8 mouse cellular contexts compared by ENCODE assay signal in the genomic region with DNA sequence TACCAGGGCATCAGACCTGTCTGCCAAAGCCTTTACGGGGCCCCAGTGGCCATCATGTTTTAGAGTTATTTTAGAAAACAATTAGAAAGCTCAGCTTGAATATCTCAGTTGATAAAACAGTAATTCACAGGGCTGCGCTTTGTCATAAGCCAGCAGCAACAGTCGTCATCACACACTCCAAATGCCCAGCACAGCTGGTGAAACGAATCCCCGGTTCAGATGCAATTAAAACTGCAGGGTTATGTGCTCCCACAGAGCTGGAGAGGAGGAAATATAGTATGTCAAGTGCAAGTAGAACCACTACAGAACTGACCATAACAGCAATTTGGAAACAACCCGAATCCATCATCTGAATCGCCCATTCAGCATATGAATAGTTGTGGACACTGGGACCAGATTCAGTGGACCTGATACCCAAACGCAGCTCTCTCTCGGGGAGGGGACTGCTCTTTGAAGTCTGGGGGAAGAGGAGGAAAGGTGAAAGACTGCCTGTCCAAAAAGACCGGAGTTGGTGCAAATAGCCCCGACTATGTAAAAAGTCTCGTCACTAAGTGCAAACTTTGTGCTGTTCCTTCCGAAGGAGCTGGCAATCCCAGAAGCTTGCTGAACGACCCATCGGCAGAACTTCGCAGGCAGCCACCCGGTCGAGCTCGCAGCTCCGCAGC. TPM values are rescaled to one million over a fixed set of nuclear protein-coding genes. Genes with fewer than 3 reads are reported as not detected.
A peak's percentile ranks its signal among the peaks of the same experiment; 100 is the strongest.
DNase-seq lines count a peak whose midpoint lies in the region; ATAC-seq and TF ChIP-seq lines count a peak whose summit lies in the region.

No protein-coding gene starts in this region.

- intact Hi-C loops in gastrocnemius, postnatal 36 days (cut with DNase I): loop anchor here (1.0 kb wide), 1 partner anchor 27 kb away; no protein-coding TSS in a partner anchor

- H3K4me3 ChIP-seq in bone marrow, adult 2 months (replicated peaks; ENCODE audit: control insufficient read depth, low read depth, low read length): peak overlapping the region; percentile 88
- peak overlapping the region; percentile 77 for H3K4me3 ChIP-seq in forebrain, postnatal 0 days (ENCODE audit: low read depth, low read length)
- H3K4me3 ChIP-seq in lung, postnatal 0 days (ENCODE audit: low read depth, low read length): peak overlapping the region; percentile 74

- no peak for TF ChIP-seq CTCF in bone marrow, adult 2 months (IDR thresholded peaks at IDR 0.05; ENCODE audit: control insufficient read depth, insufficient read depth, low read length)
- no peak for TF ChIP-seq CTCF in forebrain, postnatal 0 days (IDR thresholded peaks at IDR 0.05; ENCODE audit: low read depth)
- TF ChIP-seq CTCF in lung, postnatal 0 days (IDR thresholded peaks at IDR 0.05): no peak

- WGBS in bone marrow, adult 2 months: 3% methylated on average over 20 of the region's 20 CpGs
- 7% methylated on average over 20 of the region's 20 CpGs for WGBS in forebrain, postnatal 0 days
- WGBS in lung, postnatal 0 days: 4% methylated on average over 20 of the region's 20 CpGs

- TF ChIP-seq EP300 in lung, postnatal 0 days (IDR thresholded peaks at IDR 0.05): no peak

- H3K27me3 ChIP-seq in forebrain, postnatal 0 days (ENCODE audit: insufficient read depth, low read length): no peaks in the 10 kb centered on the region
- H3K27me3 ChIP-seq in lung, postnatal 0 days (replicated peaks; ENCODE audit: insufficient read depth, low read length): no peaks in the 10 kb centered on the region

- peak overlapping the region; percentile 88 for H3K4me2 ChIP-seq in forebrain, postnatal 0 days (ENCODE audit: low read depth)
- peak overlapping the region; percentile 94 for H3K4me2 ChIP-seq in lung, postnatal 0 days (replicated peaks; ENCODE audit: low read depth, low read length)

- ATAC-seq in forebrain, postnatal 0 days: no peak
- no peak for ATAC-seq in lung, postnatal 0 days
- ATAC-seq in megakaryocyte progenitor cell, adult 5-6 weeks (replicated peaks; ENCODE audit: poor library complexity): no peak
- no peak for ATAC-seq in cerebellum, adult (ENCODE audit: insufficient number of reproducible peaks, low FRiP score, low TSS enrichment)

- no peaks in the 10 kb centered on the region for H3K36me3 ChIP-seq in forebrain, postnatal 0 days (ENCODE audit: insufficient read depth)
- H3K36me3 ChIP-seq in lung, postnatal 0 days (ENCODE audit: insufficient read depth, low read length): no peaks in the 10 kb centered on the region

- peak overlapping the region; percentile 98 for H3K27ac ChIP-seq in bone marrow, adult 2 months (ENCODE audit: control insufficient read depth, insufficient read depth, low read depth, low read length, poor library complexity)
- peak overlapping the region; percentile 83 for H3K27ac ChIP-seq in forebrain, postnatal 0 days (ENCODE audit: low read depth, low read length)
- H3K27ac ChIP-seq in lung, postnatal 0 days (ENCODE audit: low read length): peak overlapping the region; percentile 93

- H3K9me3 ChIP-seq in forebrain, postnatal 0 days (ENCODE audit: low read length): no peaks in the 10 kb centered on the region
- H3K9me3 ChIP-seq in lung, postnatal 0 days (ENCODE audit: low read length): no peaks in the 10 kb centered on the region

- no peak for TF ChIP-seq POLR2A in bone marrow, adult 2 months (IDR thresholded peaks at IDR 0.05; ENCODE audit: borderline replicate concordance, control insufficient read depth, low read depth, low read length)

- peak overlapping the region; percentile 71 for H3K9ac ChIP-seq in forebrain, postnatal 0 days
- H3K9ac ChIP-seq in lung, postnatal 0 days (replicated peaks; ENCODE audit: low read depth): peak overlapping the region; percentile 68

- DNase-seq in kidney, postnatal 10 days: peak; percentile 15
- no peak for DNase-seq in kidney, adult 18-20 months
- DNase-seq in forebrain, postnatal 0 days: no peak
- DNase-seq in lung, postnatal 0 days (ENCODE audit: low spot score): no peak
- DNase-seq in gastrocnemius, postnatal 36 days: no peak

- no peaks in the 10 kb centered on the region; the same call in 1 of the 2 replicates for H3K4me1 ChIP-seq in bone marrow, adult 2 months (ENCODE audit: control insufficient read depth, insufficient read depth, low read length)
- no peaks in the 10 kb centered on the region for H3K4me1 ChIP-seq in forebrain, postnatal 0 days (ENCODE audit: insufficient read depth)
- no peaks in the 10 kb centered on the region for H3K4me1 ChIP-seq in lung, postnatal 0 days (ENCODE audit: insufficient read depth, low read depth, low read length)

RNA-seq across cellular contexts. Expression of gene Zfp69, which starts 0.6 kb away (rescaled TPM):
- 2.4 and 3.6 TPM in 2 replicates for polyA plus RNA-seq in bone marrow, adult 2 months (2011; ENCODE audit: insufficient read depth, insufficient read length, low replicate concordance, missing spikeins)
- total RNA-seq in forebrain, postnatal 0 days (2014; rRNA removed): 2.6 and 3.1 TPM in 2 replicates
- polyA plus RNA-seq in forebrain, postnatal 0 days (2015; fragmentation: Nextera tagmentation; extraction: Ambion mirVana): 2.5 and 4.5 TPM in 2 replicates
- 6.7 TPM in 2 replicates for polyA plus RNA-seq in lung, postnatal 0 days (2015; fragmentation: Nextera tagmentation; extraction: Ambion mirVana)
- 2.1 and 3.0 TPM in 2 replicates for total RNA-seq in megakaryocyte progenitor cell, adult 5-6 weeks (2015)
- 0.95 and 2.6 TPM in 2 replicates for total RNA-seq in megakaryocyte progenitor cell, adult 5-6 weeks (2017)
- total RNA-seq in gastrocnemius, postnatal 36 days (2021): under 1 TPM; 0.48 to 0.59 TPM

RNA-seq across cellular contexts. Expression of gene Exo5, which starts 26.1 kb away (rescaled TPM):
- polyA plus RNA-seq in bone marrow, adult 2 months (2011; ENCODE audit: insufficient read depth, insufficient read length, low replicate concordance, missing spikeins): 7.2 and 12.4 TPM in 2 replicates
- 15.6 and 15.7 TPM in 2 replicates for total RNA-seq in forebrain, postnatal 0 days (2014; rRNA removed)
- polyA plus RNA-seq in forebrain, postnatal 0 days (2015; fragmentation: Nextera tagmentation; extraction: Ambion mirVana): 16.0 and 18.7 TPM in 2 replicates
- polyA plus RNA-seq in lung, postnatal 0 days (2015; fragmentation: Nextera tagmentation; extraction: Ambion mirVana): 12.6 and 13.1 TPM in 2 replicates
- total RNA-seq in megakaryocyte progenitor cell, adult 5-6 weeks (2015): 16.2 and 18.7 TPM in 2 replicates
- total RNA-seq in megakaryocyte progenitor cell, adult 5-6 weeks (2017): 15.6 and 21.3 TPM in 2 replicates
- 1 to 10 TPM; 1.4 TPM for total RNA-seq in gastrocnemius, postnatal 36 days (2021)
